Mouse (Mus musculus) adrenal gland, adult 18-20 months (tissue): Measurements from ENCODE around the gene Cfap61. TPM values are rescaled to one million over a fixed set of nuclear protein-coding genes. Genes with fewer than 3 reads are reported as not detected.

Experiments used
- DNase-seq, 2 experiments: peaks; one replicate each; pipeline ENCODE4 v3.0.0; 2021 to 2022; ENCODE audit warnings: low spot score in 2 of 2
- total RNA-seq, 2 experiments: library from RNA; stranded (reverse); gene quantifications; 1 replicate in 1 of 2; 2 replicates in 1 of 2; pipeline ENCODE4 v1.2.3; 2021

Cfap61 gene
- total RNA-seq, 2 experiments from 2014 or later: 27.2 to 30.4 TPM

DNA sequence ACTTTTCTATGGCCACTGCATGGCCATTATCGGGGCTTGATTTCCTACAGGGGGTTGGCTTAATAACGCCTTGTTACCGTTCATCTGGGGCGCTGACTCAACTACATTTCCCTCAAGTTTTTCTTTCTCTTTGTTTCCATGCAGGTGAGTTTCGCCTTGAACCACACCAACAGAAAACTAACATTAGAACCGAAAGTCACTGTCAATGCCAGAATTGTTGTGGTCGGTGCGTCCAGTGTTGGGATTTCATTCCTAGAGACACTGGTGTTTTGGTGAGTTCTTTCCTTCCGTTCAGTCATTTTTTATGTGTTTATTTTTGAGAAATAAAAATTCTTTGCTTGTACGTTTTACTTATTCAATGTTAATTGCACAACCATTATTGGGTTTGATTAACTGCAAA is 142.5 kb downstream of the Cfap61 start:
- DNase-seq: no peak

DNA sequence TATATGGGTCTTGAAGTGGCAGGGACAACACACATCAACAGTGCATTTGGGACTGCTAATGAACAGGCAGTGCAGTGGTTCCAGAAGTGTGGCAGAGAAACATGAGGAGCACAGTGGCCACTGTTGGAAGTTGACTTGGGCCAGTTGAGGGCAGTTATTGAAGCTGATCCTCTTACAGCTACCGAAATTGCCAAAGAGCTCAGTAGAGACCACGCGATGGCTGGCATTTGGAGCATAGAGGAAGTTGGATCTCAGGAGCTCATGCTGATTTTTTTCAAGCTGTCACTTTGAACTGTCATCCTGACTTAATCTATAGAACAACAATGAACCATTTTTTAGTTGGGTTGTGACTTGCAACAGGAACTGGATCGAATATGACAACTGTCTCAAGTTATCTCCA is 145.7 kb downstream of the Cfap61 start:
- no peak for DNase-seq

DNA sequence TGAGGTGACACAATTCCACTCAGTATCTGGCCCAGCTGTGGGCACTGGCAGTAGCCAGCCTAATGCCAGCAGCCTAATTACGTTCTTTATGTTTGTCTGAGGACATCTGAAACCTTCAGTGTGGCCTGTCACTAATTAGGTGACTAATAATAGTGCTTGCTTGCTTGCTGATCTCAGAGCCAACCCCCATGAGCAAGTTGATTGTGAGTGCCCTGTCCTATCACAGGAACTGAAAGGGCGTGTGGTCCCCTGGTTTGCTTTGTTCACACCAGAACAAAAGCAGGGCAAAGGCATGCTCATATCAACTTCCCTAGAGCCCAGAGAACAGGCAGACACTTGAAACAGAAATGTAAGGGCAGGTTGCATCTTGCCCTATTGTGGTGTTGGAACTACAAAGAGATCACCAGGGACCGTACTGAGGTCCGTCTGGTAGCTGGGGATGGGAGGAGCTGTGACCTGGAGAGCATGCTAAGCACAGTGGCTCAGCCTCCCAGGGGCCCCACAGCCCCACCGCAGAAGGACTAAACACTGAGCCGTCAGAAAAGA is 148.8 kb downstream of the Cfap61 start:
- no peak for DNase-seq

DNA sequence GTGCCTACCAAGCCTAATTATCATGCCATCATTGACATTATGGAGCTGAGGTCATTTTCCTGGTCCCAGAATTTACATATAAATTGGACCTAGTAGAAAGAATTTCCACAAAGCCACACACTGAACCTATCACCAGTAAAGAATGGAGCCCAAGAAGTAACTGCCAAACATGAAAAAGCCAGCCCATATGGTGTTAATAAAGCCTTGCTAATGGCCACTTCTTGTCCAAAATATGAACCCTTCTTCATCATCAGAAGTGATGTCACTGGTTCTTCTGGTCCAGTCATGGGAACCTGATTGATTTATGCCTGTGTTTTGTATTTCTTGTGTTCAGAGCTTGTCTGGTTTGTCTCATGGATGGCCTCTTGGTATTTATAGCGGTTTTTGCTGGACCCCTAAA is 152.8 kb downstream of the Cfap61 start:
- DNase-seq: no peak

DNA sequence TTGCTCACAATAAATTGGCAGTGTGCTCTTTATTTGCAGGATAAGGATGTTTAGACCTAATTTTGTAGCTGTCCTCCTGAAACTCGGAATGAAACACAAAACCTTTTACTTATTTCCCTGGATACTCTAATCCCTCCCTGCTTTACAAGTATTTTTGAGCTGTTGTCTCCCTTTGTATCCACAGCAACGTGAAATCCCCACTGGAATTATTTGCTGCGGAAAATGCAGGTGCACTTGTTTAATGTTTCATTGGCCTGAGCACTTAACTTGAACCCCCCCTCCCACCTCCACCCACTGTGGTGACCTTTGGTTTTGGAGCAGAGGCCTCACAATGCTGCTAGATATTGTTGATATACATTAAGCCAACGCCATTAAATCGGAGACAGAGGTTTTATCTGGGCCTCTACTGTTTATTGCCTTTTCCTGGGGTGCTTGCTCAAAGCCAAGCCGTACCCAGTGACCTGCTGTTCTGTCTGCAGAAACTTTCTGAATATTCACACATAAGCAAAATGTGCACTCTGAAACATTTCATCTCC is 154.6 kb downstream of the Cfap61 start:
- no peak for DNase-seq

DNA sequence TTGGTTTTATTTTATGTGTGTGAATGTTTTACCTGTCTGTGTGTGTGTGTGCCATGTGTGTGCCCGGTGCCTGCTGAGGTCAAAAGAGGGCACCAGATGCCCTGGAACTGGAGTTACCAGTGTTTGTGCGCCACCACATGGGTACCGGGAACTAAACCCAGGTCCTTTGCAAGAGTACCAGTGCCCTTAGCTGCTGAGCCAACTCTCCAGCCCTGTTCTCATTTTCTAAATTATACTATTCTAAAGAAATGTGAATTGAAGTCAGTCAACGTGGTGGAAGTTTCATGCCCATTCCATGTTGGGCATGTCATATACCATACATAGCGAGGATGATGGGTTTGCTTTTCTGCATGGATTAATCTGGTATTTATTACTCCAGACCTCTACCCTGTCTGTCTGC is 162.9 kb downstream of the Cfap61 start:
- no peak for DNase-seq

DNA sequence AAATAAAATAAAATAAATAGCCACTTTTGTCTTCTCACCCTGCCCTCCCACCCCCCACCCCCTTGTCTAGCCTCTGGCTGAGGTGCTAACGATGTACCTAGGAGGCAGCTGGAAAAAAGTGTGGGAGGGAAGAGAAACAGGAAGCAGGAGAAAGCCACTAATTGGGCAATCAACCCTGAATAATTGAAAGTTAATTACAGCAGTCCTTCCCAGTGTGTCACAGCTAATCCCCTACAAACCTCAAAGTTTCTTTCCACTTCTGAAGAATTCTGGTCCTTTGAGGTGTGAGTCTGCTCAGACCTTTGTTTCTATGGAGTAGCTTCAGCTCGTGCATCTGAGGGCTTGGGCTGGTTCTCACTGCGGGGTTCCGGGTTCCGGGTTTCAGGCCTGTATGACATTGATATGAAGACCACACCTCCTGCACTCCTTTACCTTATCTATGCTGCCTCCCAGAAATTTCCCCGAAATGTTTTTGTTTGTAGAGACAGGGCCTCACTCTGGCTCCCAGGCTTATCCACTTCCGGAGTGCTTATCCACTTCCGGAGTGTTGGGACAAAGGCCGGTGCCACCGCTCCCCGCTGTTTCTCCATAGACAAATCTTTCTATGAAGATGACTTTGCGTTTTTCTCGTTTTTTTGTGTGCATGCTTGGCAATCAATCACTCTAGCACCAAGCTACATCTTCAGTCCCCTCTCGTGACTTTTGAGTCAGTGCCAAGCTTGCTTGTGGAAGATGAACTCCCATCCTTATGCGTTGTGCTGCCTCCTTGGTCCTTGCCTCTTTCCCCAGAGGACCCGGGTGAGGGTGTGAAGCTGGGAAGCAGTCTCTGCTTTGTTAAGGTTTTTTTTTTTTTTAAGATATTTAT is 164.5 kb downstream of the Cfap61 start:
- DNase-seq: no peak

DNA sequence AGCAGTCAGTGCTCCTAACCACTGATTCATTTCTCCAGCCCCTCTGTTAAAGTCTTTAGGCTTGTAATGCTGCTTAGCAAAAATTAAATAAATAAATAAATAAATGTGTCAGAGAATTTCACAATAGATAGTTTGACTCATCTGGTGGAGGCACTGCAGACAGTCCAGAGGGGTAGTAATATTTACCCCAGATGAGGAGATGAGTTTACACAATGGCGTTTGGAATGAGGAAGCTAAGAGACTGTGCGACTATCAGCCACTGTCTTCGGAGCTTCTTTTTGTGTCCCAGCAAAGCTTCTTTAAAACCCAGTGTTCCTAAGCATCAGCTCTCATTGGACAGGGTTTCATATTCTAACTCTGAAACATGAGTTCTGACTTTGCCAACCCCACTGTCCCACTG is 165.3 kb downstream of the Cfap61 start:
- no peak for DNase-seq

DNA sequence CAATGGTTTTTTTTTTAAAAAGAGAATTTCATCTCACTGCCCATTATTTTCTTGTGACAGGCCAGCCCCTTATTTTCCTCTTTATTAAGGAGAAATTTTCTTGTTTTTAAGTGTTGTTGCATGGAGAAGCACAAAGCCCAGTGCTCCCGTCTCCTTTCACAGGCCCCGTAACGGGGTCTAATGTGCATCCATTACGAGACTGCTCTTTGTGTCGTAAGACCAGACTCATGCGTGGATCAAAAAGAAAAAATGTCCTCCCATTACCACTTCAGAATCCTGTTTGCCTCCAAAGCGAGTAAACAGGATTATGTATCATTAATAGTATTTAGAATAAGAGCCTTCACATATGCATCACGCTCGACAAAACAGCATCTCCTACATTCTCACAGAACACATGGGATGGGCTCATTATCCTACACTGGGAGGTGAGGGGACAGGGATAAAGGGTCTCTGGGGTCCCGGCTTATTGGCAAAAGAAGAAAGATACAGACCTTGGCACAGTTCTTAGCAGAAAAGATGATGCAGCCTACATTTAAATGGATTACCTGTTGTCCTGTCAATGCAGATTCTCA is 166.0 kb downstream of the Cfap61 start:
- no peak for DNase-seq

DNA sequence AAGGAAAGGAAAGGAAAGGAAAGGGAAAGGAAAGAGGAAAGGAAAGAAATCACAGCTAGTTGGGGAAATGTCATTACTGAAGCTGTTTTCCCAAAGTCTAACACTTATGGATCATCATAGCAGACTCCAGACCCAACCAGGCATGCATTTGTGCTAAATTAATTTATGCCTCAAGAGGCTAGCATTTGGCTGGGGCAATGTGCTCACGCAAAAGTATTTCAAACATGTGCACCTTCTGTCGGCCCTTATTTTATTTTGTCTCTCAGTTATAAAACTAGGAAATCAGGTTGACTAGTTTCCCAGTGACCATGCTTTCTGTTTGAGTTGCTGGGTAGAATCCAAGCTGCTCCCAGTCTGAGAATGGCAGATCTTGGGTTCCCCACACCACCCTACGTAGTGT is 168.0 kb downstream of the Cfap61 start:
- DNase-seq: no peak

DNA sequence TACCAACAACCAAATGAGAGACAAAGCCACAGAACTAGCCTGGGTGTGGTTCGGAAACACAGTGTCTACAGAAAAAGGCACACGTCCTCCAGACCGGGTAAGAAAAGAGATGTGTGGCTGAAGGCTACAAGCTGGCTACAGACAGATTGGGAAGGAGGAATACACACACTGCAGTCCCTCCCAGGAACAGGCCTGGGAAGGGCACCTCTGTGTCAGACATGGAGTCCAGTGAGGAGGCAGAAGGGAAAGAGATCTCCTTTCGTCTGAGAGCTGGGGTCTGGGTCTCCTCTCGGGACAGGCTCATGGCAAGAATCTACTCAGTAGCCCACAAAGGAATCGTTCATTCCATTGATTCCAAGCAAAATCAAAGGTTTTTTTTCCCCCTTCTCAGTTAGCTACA is 170.8 kb downstream of the Cfap61 start:
- no peak for DNase-seq

DNA sequence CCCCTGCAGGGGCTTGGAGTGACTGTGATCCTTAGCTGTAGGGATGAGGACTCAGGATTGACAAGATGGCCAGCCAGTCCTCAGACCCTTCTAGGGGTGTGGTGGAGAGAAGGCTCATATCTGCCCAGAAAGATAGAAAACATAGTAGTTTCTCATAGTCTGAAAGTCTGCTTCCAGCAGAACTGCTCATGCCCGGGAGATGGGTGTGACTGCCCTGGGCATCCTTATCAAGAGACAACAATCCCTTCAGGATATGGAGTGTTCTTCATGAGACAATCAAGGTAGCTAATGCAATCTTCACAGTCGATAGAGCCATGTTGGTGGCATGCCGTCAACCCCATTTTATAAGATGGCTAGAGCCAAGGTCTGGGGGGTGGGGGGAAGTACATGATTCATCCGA is 173.4 kb downstream of the Cfap61 start:
- no peak for DNase-seq

DNA sequence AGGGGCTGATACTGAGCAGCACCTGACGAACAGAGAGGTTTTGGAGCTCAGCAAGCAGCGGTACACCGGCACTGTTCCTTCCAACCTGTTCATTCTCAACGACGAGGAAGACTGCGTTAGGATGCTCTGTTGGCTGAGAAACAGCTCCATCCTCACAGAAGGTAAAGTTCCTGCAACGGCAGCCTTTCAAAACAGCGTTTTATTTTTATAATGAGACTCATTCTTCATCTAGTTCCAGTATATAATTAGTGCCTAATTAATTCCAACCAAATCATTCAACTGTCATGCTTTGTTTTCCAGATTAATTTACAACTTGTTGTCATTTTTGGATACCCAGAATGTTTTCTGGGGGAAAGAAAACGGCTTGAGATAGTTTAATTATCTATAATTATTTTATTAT is 175.3 kb downstream of the Cfap61 start:
- DNase-seq: no peak

DNA sequence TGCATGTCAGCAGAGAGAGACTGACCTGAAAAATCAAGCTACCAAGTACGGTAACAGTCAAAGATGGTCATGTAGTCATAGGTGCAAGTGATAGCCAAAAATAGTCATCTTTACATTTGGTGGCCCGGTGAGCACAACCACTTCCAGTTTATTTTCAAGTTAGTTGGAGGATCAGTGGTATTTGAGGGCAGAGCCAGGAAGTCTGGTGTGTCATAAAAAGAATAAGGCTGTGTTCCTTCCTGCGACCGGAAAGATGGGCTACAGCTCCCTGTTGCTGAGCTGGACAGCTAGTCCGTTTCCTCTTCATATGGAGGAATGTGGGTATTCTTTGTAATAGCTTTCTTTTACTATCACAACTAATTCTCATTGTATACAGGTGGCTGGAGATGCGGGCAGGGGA is 181.7 kb downstream of the Cfap61 start:
- no peak for DNase-seq

DNA sequence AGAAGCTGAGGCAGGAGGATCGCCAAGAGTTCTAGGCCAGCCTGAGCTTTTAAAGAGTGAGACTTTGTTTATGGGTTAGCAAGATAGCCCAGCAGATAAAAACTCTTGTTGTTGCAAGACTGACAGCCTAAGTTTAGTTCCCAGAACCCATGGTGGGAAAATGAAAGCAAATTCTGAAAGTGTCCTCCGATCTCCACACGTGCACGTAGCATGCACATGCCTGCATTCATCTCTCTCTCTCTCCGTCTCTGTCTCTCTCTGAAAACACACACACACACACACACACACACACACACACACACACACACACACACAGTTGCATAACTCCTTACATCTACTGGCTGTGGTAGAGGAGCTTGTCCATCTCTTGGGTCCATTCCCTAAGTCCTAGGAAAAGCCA is 182.1 kb downstream of the Cfap61 start:
- no peak for DNase-seq

DNA sequence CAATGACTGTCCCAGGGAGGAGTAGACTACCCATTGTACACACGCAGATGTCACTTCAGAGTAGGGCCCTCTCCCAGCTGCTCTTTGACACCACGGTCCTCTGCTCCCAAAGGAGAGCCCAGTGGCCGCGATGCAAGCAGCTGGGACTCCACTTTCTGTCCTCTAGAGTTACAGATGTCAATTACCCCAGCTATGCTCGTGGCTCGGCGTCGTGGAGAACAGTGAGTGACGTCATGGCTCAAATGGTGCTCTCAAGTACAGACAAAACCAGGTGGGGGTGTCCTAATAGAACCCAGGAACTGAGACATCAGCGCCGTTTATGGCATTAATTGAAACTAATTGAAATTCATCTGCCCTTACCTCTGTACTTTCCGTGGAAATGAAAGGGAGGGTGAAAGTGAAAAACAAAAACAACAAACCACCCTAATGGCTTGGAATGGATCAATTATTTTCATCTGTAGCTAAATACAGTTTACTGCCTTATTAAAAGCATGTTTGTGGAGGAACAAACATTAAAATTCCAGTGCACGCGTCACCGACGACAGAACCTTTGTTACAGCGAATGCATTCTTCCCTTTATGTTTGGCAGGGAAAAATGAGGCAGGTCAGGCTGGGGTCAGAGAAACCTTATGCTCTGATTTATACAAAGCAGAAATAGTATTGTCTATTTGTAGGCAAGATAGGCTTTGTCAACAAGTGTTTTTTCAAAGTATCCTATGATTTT is 182.8 kb downstream of the Cfap61 start:
- DNase-seq: no peak

DNA sequence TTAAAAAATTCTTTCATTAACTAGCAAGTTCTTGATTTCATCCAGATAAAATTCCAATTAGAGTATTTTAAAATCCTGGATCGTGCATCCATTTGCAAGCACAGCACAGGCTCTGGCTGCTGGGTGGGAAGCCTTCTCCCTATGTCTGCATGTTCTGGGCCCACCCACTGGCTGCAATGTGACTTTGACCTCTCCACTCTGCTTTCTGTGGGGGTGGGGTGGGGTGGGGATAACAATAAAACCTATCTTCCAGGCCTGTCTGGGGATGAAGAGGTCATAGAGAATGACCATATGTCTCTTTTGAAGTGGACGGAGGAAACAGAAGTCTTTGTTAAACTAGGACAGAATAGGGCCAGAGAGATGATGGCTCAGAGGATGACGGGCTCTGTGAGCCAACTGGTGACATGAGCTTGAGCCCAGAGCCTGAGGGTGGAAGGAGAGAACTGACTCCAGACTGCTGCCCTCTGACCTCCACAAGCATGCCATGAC is 183.4 kb downstream of the Cfap61 start:
- no peak for DNase-seq

DNA sequence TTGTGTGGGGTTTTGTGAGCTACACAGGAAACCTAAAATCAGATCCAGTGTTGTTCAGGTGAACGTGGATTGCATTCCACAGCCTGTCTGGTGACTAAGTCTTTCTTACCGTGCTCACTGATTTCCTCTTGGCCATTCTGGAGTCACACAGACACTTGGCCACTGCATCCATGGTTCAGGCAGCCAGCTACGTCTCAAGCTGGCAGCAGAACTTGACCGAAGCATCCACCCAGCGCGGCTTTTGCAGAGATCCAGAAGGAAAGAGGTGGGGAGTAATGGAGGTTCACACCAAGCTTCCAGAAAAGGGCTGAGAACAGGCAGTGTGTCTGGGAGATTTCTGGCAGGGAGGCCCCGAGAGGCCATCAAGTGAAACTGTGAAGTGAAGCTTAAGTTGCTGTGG is 187.0 kb downstream of the Cfap61 start:
- no peak for DNase-seq

DNA sequence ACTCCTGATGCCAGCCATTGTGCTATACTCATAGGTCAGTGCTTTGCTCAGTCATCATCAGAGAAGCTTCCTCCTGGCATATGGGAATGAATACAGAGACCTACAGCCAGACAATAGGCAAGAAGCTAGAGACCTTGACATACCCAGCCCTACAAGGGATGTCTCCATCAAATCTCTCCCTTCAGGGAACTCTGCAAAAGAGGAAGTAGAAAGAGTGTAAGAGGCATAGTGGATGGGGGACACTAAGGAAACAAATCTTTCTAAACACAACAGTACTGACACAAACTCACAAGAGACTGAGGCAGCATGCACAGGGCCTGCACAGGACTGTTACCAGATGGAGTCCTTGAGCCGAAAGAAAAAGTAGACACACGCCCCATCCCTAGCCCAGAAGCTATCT is 190.5 kb downstream of the Cfap61 start:
- no peak for DNase-seq

DNA sequence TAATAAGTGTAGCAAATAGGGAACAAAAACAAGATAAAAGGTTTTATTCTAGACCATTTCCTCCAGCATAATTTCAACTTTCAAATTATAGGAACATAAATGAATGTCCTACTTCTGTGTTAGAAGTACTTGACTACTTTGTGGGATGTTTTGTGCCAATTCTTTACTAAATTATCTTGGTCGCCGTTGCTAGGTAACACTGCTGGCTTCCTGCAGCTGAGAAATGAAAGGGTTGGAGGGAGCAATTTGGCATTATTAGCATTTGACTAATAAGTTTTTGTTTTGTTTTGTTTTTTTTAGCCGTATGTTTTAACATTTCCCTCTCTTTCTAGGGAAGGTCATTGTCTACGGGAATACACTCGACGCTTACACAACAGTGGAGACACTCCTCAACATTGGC is 194.0 kb downstream of the Cfap61 start:
- DNase-seq: no peak

DNA sequence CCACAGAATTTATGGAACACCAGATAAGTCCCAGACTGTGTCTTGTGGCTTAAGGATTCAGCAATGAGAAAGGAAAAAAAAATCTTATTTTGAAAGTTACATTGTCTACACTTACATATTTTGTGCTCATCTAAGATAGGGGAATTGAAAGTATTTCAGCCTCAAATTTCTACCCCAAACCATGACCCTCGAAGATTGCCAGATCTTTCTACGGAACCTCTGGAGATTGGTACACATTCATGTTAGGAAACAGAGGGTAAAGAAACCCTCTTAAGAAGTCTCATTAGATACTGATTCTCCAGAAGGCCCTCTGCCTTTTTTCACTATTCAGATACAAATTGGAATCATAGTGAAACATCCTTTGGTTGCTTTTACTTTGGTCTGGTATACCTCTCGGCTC is 195.9 kb downstream of the Cfap61 start:
- no peak for DNase-seq

DNA sequence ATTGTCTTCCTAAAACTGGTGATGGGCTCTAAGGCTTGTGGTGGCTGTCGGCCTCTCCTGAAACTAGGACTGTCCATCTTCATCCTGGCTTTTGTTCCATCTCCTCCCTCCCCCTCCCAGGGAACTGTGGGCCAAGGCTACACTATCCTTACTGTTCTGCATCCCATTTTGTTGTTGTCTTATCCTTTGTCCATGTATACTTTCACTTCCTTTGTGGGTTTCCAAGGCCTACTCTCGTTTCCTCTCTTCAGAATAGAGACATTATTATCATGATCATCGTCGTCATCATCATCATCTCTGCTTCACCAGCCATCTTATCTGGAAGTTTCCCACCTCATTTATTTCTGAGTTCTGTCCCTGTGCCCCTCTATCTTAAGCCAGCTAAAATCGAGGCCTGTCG is 199.7 kb downstream of the Cfap61 start:
- no peak for DNase-seq
